Mouse (Mus musculus) cortical plate, adult 2 months (tissue): ENCODE data around the gene Tmx2.

Source experiments
- CTCF ChIP-seq: fragments of 200-500 bp; IDR thresholded peaks from 2 replicates; pipeline ENCODE4 v1.5.1; 2011; ENCODE audit warnings: mild to moderate bottlenecking, control low read depth, low read length; ENCODE audit not compliant: insufficient read depth; ENCODE audit errors: extremely low read depth
- POLR2A ChIP-seq: fragments of 200-500 bp; IDR thresholded peaks from 2 replicates; pipeline ENCODE4 v1.6.1; 2011; ENCODE audit warnings: mild to moderate bottlenecking, low read length, control low read depth; ENCODE audit not compliant: insufficient read depth; ENCODE audit errors: extremely low read depth

DNA sequence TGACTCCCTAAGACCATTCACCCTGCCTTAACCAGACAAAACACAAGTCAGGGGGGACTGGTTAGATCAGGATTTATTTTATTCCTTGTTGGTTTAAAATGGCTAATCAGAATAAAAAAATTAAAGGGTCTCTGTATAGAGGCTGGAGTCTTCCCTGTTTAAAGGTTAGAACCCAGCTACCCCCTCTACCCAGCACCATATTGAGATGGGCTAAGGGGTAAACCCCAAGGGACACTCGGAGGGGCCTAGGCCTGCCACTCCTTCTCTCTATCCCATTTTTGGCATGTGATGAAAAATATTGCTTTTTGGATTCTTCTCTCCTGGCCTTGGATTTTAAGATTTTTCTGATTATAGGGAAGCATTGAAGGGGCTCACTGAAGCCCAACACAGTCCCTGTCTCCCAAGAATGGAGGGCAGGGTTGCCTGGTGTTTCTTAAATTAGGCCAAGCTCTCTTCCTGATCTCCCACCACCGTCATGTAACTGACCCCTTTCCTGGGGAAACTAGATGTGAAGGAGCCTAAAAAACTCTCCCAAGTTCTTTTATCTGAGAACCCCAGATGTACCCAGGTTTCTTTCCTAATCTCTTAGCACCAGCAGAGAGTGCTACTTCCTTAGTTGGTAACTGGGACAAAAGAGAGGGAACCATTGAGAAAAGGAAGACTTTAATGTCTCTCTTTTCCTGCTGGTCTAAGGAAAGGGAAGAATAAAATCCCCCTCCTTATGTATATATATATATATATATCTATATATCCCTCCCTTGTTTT, 9.3 kb upstream of the Tmx2 start:
- TF ChIP-seq CTCF (no peak), POLR2A (no peak)
